Mouse (Mus musculus): ENCODE results near the gene Lrmp. TPM values are rescaled to one million over a fixed set of nuclear protein-coding genes. Genes with fewer than 3 reads are reported as not detected.
"Not testable (repeated sequence)": the region's sequence is repeated elsewhere in the genome, so short reads cannot be mapped to it uniquely, and the experiment has no call there.

The Lrmp gene
- polyA plus RNA-seq, 2 experiments from 2014 or later = 110 to 124 TPM

GRCm38 (mm10) chr6:145104241-145104939 lies 11.1 kb upstream of the Lrmp start:
- ATAC-seq = peak; percentile 69

DNA sequence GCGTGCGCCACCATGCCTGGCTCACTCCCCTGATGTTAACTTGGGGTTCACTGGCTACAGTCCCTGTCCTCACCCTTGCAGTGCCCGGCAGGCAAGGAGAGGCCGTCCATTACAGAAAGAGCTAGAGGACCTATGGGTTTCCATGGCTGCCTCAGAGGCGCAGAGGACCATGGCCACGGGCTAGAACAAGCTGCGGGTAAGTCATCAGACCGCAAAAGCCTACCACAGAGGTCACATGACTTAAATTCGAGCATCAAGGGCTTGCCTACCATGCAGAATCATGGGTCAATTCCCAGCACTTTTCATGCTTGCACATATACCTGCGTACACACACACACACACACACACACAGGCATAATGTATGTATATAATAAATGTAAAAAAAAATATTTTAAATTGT lies 10.0 kb upstream of the Lrmp start:
- ATAC-seq = no peak

DNA sequence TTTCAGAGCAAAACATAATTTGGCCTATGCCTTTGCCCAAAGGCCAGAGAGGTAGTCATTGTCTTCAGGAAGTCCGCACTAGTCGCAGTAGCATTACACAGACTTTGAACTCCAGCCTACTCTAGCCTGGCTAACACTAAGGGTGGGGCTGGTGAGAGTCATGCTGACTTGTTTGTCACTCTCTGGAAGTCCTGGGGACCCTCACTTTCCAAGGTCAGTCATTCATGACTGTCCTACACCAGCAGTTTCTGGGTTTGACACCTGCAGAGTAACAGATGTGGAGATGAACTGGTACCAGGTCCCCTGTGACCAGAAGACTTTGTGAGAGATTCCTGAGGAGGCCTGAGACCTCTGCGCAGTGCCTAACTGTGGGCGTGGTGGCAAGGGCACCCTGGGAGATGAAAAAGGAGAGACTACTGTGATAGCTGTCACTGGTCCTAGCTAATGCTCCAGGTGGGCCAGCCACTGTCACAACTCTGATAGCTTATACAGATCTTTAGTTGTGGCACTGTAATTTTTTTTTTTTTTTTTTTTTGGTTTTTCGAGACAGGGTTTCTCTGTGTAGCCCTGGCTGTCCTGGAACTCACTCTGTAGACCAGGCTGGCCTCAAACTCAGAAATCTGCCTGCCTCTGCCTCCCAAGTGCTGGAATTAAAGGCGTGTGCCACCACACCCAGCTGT lies 9.2 kb upstream of the Lrmp start:
- ATAC-seq = no peak

DNA sequence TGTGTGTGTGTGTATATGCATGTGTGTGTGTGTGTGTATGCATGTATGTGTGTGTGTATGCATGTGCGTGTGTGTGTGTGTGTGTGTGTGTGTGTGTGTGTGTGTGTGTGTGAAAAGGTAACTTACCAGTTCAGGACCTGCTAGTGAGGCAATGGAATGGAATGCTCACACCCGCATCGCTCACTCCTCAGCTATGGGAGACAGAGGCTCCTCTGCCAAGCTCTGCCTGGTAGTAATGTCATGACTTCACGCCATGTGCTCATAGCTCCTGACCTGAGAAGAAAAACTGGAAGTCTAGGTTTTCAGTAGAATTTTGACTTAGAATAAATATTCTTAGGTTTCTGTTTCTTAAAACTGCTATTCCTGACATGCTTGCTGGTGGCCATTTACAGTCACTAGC lies 4.7 kb upstream of the Lrmp start:
- no peak for ATAC-seq

DNA sequence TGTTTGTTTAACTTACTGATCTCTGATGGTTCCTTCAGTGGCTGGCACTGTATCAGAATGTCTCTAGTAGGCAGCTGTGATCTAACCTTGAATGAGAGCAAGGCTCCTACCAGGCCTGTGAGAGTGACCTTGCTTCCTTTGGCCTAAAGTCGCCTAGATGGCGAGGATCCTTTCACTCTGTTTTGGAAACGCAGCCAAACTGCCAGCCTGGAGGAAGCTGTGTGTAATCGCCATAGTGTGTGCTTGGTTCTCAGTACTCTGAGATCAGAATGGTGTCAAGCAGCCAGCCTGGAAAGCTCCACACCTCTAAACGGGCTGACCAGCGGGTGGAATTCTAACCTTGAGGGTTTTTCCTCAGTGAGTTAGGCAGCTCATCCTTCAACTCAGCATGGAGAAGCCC lies 2.6 kb upstream of the Lrmp start:
- no peak for ATAC-seq

DNA sequence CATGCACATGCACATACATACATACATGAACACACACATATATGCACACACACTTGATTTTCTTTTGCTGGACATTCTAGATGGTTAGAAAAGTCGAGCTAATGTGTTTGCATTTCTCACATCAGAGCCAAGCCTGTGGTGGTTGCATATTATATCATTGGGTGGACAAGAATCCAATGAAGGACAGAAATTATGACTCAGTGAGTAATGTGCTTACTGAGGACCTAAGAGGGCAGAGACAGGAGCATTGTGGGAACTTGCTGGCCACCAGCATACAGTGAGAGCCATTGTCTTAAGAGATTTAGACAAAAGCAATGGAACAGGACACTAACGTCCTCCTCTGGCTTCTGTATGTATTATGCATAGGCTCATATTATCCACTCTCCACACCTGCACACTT lies 892 bp upstream of the Lrmp start:
- ATAC-seq = no peak

DNA sequence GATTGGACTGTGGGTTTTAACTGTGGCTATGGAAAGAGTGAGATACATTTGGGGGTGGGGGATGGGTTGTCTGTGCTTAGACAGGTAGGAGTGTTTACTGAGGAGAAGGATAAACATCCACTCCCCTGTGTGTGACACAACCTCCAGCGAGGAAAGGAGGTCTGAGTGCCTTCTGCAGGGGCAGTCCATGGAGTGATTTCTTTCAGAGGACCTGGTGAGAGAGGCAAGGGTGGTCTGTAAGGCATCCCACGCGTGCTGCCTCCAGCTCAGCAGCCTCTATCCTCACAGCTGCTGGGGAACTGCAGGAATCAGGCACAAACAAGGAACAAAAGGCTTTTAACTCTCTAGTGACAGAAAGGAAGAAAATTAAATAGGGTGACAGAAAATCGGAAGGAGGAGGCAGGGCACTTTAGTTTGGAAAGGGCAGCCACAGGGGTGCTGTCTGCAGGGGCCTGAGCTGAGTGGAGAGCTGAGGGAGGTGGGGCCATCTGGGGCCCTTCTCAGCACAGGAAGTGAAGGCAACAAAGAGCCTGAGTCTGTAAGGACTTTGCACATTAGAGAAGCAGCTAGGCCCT lies 732 bp downstream of the Lrmp start:
- ATAC-seq = peak; percentile 37

DNA sequence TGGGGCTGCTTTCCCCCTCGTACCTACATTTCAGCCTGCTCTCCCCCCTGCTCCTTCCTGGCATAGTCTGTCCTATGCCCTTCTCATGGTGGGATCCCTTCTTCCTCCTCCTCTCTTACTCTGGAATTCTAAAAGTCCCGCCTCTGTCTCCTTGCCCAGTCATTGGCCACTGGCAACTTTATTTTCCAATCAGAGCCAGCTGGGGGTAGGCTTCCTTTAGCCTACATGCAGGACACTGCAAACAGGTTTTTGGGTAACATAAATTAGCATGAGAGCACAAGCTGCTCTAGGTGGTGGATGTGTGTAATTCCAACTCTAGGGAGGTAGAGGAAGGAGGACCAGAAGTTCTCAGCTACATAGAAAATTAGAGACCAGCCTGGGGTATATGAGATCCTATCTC lies 4.6 kb downstream of the Lrmp start:
- ATAC-seq = no peak

DNA sequence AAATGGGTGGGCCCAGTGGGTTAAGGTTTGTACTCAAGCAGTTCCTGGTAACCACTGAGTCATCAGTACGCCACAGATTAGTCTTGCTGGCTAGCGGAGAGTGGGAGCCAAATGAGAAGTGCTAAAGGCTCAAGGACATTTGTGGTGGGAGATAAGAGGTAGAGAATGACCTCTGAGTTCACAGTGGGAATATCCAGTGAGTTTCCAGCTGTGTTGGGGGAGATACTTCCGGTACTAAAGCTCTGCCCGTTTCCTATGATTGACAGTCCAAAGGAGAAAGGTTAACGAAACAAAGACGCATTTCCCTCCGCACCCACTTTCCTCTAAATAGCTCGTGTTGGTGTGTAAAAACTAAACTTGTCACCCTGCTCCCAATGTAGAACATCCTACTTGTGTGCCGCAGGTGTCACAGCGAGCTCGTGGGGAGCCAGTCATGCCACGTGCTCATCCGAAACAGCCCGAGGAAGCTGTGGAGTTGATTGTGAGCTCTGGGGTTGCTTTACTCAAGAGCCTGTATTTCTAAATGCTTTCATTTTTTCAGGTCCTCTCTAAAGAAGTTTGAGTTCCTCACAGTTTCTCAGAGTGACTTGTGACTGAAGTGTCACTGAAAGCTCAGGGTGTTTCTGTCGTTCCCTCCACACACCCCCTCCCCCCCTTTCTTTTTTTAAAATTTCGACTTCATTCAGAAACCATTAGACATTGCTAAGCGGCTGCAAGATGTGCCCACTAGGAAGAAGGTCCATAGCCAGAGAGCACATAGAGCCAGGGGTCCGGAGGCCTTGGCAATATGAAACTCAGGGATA lies 5.5 kb downstream of the Lrmp start:
- ATAC-seq = peak; percentile 77

DNA sequence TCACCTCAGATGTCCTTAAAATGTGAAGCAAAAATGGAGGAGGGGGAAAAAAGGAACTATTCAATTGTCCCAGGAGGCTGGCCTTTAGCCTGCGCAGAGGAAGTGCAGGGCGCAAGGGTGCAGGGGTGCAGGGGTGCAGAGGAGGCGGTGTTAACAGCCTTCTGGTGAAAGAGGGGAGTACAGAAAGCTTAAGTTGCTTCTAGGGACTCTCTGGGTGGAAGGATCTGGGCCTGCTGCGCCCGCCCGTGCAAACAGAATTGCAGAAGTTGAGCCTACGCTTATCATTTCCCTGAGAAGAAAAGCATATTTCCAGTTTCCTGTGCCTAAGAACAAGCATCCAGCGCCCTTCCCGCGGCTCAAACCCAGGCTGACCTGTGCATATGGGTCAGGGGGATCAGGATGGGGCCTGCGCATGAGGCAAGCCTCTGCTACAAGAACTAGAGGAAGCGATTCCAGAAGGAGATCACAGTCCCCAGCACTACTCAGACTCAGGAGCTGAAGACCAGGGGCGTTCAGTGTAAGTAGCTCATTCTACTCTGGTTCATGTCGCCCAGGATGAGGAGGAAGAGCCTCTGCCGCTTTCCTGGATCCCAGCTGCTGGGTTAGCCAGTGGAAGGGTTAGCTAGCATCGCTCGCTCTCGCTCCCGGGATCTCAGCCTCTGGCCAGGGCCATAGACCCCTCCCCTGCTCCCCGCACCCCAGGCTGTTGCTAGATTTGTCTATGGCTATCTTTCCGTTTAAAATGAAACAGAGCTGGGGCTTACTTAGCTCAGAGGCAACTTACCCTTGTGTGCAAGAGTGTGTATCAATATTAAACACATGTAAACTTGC lies 6.4 kb downstream of the Lrmp start:
- ATAC-seq = peak; percentile 57

GRCm38 (mm10) chr6:145122423-145123059 lies 7.1 kb downstream of the Lrmp start:
- ATAC-seq = no peak

DNA sequence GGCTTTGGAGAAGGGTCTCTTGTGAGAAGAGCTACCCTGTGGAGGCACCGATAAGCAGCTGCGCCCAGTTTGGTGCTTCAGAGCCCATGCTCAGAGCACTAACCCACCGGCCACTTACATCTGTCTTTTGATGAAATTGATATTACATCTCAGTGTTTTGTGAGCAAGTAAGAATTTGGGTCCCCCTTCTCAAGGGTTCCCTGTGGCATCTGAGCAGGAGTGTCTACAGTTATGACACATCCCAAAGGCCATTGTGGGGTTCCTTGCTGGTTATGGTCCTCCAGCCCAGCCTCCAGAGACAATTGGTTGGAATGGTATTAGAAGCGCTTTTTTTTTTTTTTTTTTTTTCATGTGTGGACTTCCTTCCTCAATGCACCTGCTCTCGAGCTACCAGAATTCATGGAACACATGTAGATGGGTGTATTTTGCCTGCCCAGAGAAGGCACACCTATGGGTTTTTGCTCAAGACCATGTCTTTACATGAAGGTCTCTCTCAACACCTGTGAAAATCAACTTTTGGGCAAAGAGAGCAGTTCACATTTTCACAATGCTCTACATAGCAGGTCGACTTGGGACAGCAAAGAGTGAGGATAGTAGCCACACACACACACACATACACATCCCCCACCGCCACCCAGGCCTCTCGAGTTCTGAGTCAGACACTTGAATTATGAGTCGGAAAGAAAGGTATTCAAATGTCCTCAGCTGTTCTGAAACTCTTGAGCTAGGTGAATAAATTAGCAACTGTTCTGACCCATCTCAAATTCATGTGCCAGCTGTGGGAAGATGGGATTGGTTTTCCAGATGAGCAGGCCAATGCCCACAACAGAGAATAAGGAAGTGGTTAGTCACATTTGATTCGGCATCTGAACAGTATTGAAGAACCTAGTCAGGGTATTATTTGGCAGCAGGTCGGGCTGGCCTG lies 7.9 kb downstream of the Lrmp start:
- peak; percentile 6 for ATAC-seq

GRCm38 (mm10) chr6:145124621-145125020 lies 9.2 kb downstream of the Lrmp start:
- ATAC-seq = no peak

GRCm38 (mm10) chr6:145125591-145126113 lies 10.2 kb downstream of the Lrmp start:
- no peak for ATAC-seq

DNA sequence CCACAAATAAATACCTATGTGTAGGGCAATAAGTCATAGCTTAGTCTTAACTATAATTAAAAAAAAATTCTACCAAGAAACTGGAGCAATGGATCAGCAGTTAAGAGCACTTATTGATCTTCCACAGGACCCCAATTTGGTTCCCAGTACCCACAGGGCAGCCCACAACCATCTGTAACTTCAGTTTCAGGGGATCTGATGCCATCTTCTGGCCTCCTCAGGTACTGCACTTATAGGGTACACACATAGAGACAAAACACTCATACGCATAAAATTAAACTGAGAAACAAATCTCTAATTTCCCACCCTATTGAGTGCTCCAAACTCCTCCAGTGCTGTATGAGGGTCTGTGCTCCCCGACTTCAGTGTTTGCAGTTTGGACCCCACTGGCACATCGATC lies 12.2 kb downstream of the Lrmp start:
- no peak for ATAC-seq

- no peak for ATAC-seq
These were observed 14.1 kb downstream of the Lrmp start for GRCm38 (mm10) chr6:145129563-145129962.

GRCm38 (mm10) chr6:145131991-145132390 lies 16.5 kb downstream of the Lrmp start:
- ATAC-seq = no peak

DNA sequence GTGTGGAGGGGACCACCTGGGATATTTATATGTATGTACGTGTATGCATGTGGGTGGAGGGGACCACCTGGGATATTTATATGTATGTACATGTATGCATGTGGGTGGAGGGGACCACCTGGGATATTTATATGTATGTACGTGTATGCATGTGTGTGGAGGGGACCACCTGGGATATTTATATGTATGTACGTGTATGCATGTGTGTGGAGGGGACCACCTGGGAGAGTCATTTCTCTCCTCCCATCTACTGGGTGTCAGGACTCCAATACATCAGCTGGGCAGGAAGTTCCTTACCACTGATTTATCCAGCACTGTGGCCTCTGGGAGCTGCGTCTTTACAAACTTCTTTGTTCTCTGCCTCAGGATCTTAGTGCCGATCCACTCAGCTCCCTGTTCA lies 17.5 kb downstream of the Lrmp start:
- not testable (repeated sequence) for ATAC-seq

DNA sequence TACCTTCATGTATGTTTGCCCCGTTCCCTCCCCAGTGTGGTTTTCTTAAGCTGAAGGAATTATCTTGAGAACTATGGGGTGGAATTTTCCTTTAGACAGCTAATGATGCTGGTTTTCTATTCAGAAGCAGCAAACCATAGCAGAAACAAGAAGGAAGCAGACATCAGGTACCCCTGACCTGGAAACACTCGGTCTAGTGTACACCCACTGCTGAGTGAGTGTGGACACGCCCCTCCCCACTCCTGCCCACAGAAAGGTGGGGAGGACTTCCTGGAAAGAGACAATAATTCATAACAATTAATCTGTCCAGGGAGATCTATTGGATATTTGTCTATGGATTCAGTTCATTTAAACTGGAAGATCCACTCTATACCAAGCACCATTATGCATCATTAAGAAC lies 19.8 kb downstream of the Lrmp start:
- ATAC-seq = peak; percentile 49

DNA sequence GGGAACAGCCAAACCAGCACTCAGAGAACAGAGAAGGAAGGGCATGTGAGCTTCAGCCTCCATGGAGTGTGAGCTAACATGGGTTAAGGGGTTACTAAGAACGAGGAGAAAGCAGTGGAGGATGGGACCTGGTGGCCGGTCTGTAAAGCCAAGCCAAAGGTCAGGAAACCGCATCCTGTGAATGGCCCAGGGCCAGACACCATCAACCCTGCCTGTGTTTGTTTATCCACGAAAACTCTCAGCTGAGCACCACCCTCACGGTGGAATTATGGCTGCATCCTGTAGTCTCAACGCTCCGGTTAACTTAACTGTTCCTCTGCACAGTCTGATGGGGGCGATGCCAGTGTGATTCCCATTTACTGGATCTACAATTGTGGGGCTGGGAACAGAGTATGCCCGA lies 20.4 kb downstream of the Lrmp start:
- no peak for ATAC-seq

All from activated CD4-positive, CD25-positive, alpha-beta regulatory T cell, adult 4 months (primary cell).